Mouse (Mus musculus): Measurements from ENCODE around the gene Msantd2.

The Msantd2 gene

DNA sequence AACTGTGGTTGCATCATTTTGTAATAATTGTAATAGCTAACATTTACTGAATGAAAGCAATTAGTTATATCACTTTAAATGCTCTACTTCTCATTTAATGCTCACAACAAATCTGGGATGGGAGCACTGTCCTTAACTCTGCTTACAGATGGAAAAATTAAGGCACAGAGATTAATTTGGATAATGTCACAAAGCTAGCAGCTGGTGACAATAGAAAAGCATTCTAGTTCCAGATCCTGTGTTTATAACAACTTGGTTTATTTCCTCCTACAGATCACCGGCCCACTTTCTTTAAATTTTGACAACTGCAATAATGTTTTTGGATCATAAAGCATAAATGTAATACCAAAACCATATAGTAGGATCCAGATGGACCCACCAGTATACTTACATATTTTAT lies 16.9 kb downstream of the Msantd2 start:
- no peak for DNase-seq

DNA sequence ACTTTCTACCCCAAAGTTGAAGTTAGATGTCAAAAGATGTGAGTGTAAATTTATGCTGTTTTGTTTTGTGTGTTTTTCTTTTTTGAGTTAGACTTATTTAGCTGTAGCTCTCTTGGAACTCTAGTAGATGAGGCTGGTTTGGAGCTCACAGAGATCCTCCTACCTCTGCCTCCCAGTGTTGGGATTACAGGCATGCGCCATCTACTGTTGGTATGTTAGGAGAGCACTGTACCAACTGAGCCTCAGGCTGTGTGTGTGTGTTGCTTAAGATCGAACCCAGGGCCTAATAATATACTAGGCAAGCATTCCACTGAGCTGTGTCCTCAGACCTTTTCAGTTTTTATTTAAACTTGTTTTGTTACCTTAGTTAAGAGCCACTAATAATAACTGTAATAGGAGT lies 23.0 kb downstream of the Msantd2 start:
- no peak for DNase-seq

GRCm38 (mm10) chr9:37514456-37514855 lies 25.3 kb downstream of the Msantd2 start:
- DNase-seq: no peak

- no peak for DNase-seq
Measured at GRCm38 (mm10) chr9:37517467-37517866, 28.3 kb downstream of the Msantd2 start.

- DNase-seq: peak; percentile 39
Measured at GRCm38 (mm10) chr9:37518991-37519390, 29.9 kb downstream of the Msantd2 start.

GRCm38 (mm10) chr9:37519995-37520394 lies 30.9 kb downstream of the Msantd2 start:
- DNase-seq: no peak

DNA sequence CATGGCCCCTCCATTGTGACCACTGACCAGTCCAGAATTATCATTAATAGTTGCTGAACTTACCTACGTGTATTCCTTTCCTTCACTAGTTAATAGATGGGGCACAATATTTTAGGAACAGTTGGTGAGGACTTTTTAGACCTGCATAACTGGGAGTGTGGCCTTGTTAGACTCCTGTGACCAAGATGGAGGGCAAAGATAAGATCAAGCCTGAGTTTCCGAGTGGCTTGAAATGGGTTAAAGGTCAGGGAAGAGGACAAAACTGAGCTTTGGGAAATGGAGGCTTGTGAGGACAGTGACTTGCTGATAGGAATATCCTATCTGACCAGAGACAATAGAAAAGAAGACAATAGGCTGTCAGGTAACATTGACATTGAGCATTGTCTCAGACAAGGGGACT lies 36.3 kb downstream of the Msantd2 start:
- DNase-seq: no peak

DNA sequence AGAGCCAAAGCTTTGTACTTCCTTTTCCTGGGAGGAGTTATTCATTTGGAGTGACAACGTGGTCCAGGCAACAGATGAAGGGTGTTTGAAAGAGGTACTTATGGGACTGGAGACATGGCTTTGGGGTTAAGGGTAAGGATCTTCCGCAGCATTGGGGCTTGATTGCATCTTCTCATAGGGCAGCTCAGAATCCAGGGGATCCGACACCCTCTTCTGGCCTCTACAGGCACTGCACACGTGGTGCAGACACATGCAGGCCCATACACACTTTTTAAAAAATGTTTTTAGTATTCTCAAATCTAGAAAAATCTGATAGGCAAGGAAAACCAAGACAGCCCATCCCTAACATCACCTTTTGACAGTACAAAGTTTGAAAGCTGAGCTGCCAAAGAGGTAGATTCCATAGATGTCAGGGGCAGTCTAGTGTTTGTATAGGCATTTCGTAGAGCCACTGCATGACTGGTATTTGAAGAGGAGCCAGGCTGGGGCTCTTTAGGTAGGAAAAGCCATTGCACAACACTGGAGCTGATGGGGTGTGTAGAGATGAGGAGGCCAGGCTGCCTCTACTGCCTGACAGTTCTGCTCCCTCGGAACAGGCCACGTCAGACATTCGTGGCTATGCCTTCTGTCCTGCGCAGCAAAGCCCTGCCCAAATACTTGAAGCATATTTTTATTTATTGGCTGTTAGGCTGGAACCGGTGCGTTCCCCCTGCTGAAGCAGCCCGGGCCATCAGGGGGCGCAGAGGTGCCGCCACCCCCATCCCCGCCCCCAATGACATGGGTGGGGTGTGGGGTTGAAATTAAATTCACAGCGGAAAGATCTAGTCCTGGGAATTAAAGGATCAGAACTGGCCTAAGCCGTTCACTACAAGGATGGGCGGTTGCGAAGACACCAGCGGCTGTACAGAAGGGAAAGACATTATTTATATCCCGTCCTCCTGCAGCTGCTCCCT lies 37.6 kb downstream of the Msantd2 start:
- DNase-seq: no peak

GRCm38 (mm10) chr9:37527396-37528224 lies 38.5 kb downstream of the Msantd2 start, which contains the start of gene Esam:
Gene Esam, plus strand, starts transcription at chr9:37528078.
- no peak for DNase-seq

- no peak for DNase-seq
Measured at GRCm38 (mm10) chr9:37528225-37528970, 39.3 kb downstream of the Msantd2 start.

- no peak for DNase-seq
Measured at GRCm38 (mm10) chr9:37530031-37530887, 41.1 kb downstream of the Msantd2 start.

GRCm38 (mm10) chr9:37530888-37531705 lies 42.0 kb downstream of the Msantd2 start:
- DNase-seq: no peak

- DNase-seq: no peak
Measured at GRCm38 (mm10) chr9:37536851-37537250, 47.7 kb downstream of the Msantd2 start.

DNA sequence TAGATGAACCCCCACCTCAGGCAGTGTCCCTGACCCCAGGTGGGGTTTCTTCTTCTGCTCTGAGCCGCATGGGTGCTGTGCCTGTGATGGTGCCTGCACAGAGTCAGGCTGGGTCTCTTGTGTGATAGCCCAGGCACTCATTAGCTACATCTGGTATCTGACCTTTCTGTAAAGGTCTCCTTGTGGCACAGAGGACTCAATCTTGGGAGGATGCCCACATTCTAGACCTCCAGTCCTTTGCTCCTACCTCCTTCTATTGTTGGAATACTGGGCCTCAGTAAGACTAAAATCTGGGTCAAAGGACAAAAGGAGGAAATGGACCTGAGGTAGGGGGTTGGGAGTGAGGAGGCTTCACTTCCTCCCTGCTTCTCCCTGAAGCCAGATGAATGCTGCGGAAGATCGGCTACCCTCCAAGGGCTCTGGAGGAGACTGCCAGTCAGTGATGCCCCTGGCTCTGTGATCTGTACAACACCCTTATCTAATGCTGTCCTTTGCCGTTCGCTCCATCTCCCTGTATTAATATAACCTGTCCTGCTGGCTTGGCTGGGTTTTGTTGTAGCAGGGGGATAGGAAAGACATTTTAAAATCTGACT lies 48.6 kb downstream of the Msantd2 start:
- DNase-seq: no peak

DNA sequence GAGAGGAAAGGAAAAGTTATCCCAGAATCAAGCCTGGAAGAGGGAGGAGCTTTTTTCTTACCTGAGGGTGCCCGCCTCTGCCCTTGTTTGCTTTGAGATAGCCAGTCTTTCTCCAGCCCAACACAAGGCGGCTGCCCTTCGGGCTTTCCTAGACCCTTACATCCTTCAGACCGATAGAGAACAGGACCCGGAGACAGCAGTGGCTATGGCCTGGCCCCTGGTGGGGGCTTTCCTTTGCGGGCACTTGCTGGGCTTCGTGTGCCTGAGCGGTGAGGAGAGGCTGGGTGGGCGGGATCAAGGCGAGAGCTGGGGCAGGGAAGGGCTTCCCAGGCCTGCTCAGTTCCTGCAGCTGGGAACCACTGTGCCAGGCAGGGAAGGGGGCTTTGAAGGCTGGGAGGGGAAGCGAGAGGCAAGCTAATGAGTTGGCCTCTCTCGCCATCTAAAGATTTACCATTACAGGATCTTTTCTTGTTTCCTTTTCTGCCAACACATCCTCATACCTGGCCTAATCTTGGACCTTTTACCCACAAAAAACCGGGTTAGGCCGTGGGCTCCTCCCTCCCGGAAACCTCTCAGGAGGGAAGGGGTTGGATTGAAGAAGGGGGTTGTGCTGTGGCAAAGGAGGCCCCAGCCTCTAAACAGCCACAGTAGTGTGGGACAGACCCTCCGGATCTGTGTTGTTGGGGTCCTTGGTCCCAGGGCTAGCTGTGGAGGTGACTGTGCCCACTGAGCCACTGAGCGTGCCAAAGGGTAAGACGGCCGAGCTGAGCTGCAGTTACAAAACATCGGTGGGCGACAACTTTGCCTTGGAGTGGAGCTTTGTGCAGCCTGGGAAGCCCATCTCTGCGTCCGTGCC lies 50.3 kb downstream of the Msantd2 start, which contains the start of gene Vsig2:
Gene Vsig2, plus strand, starts transcription at position 86 of the 856 bp plus-strand sequence.
- DNase-seq: no peak

GRCm38 (mm10) chr9:37540226-37540625 lies 51.1 kb downstream of the Msantd2 start:
- DNase-seq: no peak

DNA sequence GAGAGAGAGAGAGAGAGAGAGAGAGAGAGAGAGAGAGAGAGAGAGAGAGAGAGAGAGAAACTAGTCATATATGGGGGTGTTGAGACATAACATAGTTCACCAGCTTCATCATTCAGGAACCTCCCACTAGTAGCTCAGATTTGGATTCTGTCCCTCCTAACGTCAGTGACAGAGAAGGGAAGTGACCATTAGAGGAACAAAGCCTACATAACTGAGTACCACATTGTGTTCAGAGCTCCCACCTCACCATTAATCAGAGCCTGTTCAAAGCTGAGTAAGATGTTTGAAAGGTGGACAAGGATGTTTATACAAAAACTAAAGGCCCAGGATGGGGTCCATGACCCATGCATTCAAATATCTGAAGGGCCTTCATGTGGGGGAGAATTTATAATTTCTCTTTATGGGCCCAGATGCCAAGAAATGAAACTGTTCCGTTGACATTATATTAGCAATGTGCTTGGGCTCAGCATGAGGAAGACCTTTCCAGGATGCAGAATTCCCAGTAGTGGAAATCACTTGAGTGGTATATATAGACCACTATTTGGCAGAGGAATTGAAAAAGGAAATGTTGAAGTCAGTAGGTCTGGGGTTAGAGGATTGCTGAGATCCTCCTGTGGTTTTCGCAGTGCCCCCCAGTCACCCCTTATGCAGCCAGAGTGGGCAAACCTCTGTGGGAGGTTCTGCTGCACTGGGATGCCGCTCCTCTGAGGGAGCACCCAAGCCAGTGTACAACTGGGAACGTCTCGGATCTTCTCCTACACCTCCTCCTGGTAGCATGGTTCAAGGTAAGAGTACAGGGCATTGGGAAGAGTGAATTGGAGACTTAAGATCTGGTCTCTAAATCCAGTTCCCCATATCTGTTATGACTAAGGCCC lies 51.8 kb downstream of the Msantd2 start:
- DNase-seq: no peak

DNA sequence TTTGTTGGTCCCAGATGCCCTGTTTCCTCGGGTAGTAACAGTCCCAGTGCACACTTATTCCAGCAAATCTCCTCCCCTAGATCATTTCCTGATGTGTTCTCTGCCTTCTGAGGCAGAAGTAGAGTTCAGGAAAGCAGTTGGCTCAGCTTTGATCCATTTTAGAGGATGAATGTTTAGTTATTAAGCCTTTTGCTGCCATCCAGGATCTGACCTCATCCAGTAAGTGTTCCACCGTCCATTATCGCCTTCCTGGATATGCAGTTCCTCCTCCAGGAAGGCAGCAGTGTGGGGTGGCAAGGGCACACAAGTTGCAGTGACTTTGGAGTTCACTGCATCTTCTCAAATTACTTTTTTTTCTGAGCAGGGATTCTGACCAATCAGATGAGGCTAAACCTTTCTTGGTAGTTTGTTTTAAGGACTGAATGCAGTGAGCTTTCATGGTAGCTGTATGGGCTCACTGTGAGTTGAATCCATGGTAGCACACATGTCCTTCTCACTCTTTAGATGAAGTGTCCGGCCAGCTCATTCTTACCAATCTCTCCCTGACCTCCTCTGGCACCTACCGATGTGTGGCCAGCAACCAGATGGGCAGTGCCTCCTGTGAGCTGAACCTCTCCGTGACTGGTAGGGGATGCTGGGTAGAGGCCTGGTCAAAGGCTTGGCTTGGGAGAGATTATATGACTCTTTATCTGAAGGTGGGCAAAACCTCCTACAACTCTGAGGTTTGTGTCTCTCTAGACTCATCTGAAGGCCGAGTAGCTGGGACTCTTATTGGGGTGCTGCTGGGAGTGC lies 52.9 kb downstream of the Msantd2 start:
- DNase-seq: no peak
